Mouse (Mus musculus): Measurements from ENCODE around the gene Avpr1b.

Gene Avpr1b

GRCm38 (mm10) chr1:131598905-131599304 lies at the start of gene Avpr1b:
Gene Avpr1b (plus strand): TSS chr1:131599239.
- no peak for DNase-seq (ENCODE audit: low spot score in 2 of 2)

- DNase-seq (ENCODE audit: low spot score in 2 of 2) = no peak
Measured at GRCm38 (mm10) chr1:131551956-131552355, 47.1 kb upstream of the Avpr1b start.

GRCm38 (mm10) chr1:131553428-131553827 lies 45.6 kb upstream of the Avpr1b start:
- no peak for DNase-seq (ENCODE audit: low spot score in 2 of 2)

GRCm38 (mm10) chr1:131555042-131555812 lies 43.8 kb upstream of the Avpr1b start:
- peak; percentile 40 to 63 for DNase-seq (ENCODE audit: low spot score in 2 of 2)

- DNase-seq (ENCODE audit: low spot score in 2 of 2) = no peak
Measured at GRCm38 (mm10) chr1:131560500-131560899, 38.5 kb upstream of the Avpr1b start.

- DNase-seq (ENCODE audit: low spot score in 2 of 2) = no peak
Measured at GRCm38 (mm10) chr1:131562081-131562480, 37.0 kb upstream of the Avpr1b start.

- peak in 1 of 2 experiments; percentile 17 for DNase-seq (ENCODE audit: low spot score in 2 of 2)
Measured at GRCm38 (mm10) chr1:131566056-131566455, 33.0 kb upstream of the Avpr1b start.

- no peak for DNase-seq (ENCODE audit: low spot score in 2 of 2)
Measured at GRCm38 (mm10) chr1:131569721-131570120, 29.3 kb upstream of the Avpr1b start.

GRCm38 (mm10) chr1:131570391-131570790 lies 28.6 kb upstream of the Avpr1b start:
- DNase-seq (ENCODE audit: low spot score in 2 of 2) = no peak

GRCm38 (mm10) chr1:131573721-131574120 lies 25.3 kb upstream of the Avpr1b start:
- DNase-seq (ENCODE audit: low spot score in 2 of 2) = peak in 1 of 2 experiments; percentile 11

GRCm38 (mm10) chr1:131578943-131579680 lies 19.9 kb upstream of the Avpr1b start:
- no peak for DNase-seq (ENCODE audit: low spot score in 2 of 2)

- DNase-seq (ENCODE audit: low spot score in 2 of 2) = no peak
Measured at GRCm38 (mm10) chr1:131580389-131580788, 18.6 kb upstream of the Avpr1b start.

- no peak for DNase-seq (ENCODE audit: low spot score in 2 of 2)
Measured at GRCm38 (mm10) chr1:131583598-131583997, 15.4 kb upstream of the Avpr1b start.

GRCm38 (mm10) chr1:131586836-131587235 lies 12.2 kb upstream of the Avpr1b start:
- DNase-seq (ENCODE audit: low spot score in 2 of 2) = no peak

GRCm38 (mm10) chr1:131600314-131600713 lies 1.3 kb downstream of the Avpr1b start:
- DNase-seq (ENCODE audit: low spot score in 2 of 2) = no peak

- no peak for DNase-seq (ENCODE audit: low spot score in 2 of 2)
Measured at GRCm38 (mm10) chr1:131606719-131607118, 7.7 kb downstream of the Avpr1b start.

- DNase-seq (ENCODE audit: low spot score in 2 of 2) = peak in 1 of 2 experiments; percentile 19
Measured at GRCm38 (mm10) chr1:131612556-131613155, 13.6 kb downstream of the Avpr1b start.

- DNase-seq (ENCODE audit: low spot score in 2 of 2) = peak; percentile 78 to 85
Measured at GRCm38 (mm10) chr1:131613361-131614133, 14.5 kb downstream of the Avpr1b start.

- no peak for DNase-seq (ENCODE audit: low spot score in 2 of 2)
Measured at GRCm38 (mm10) chr1:131614641-131615040, 15.6 kb downstream of the Avpr1b start.

- DNase-seq (ENCODE audit: low spot score in 2 of 2) = no peak
Measured at GRCm38 (mm10) chr1:131616131-131616530, 17.1 kb downstream of the Avpr1b start.

- no peak for DNase-seq (ENCODE audit: low spot score in 2 of 2)
Measured at GRCm38 (mm10) chr1:131616546-131617220, 17.6 kb downstream of the Avpr1b start.
